ENCODE assay signal across 11 mouse cellular contexts in the genomic region with DNA sequence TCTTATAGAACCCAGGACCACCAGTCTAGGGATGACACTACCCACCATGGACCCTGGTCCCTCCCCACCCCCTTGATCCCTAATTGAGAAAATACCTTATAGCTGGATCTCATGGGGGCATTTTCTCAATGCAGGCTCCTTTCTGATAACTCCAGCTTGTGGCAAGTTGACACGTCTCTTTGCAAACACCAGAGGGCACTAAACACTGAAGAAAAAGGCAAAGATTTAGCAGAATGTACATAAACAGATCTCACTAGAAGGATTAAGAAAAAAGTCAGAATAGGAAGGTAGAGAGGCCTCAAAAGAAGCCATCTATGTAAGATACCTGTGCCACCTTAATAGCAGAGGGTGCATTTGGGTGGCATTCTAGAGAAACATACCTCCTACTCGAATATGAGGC. TPM values are rescaled to one million over a fixed set of nuclear protein-coding genes. Genes with fewer than 3 reads are reported as not detected.
DNase-seq lines count a peak whose midpoint lies in the region; ATAC-seq and TF ChIP-seq lines count a peak whose summit lies in the region.
"Had no signal": no experiment of that assay in that cellular context is flagged by ENCODE, and none has a peak within 500 bp of the region (broad histone marks: within the 10 kb centered on the region; RNA-seq: fewer than 3 reads in every experiment).

No protein-coding gene starts in this region.

- H3K4me2 ChIP-seq in lung, embryonic 14.5 days = no peak overlapping the region
- H3K4me2 ChIP-seq: limb, embryonic 15.5 days had no signal

- no peak overlapping the region for H3K27ac ChIP-seq in lung, embryonic 14.5 days (ENCODE audit: low read depth)
- H3K27ac ChIP-seq: limb, embryonic 15.5 days had no signal

- no peak for TF ChIP-seq POLR2A in brain, embryonic 14.5 days (IDR thresholded peaks at IDR 0.05; ENCODE audit: borderline replicate concordance, extremely low read depth, insufficient read depth, insufficient read length, poor library complexity, severe bottlenecking)

- no peaks in the 10 kb centered on the region for H3K36me3 ChIP-seq in lung, embryonic 14.5 days (ENCODE audit: insufficient read depth)
- H3K36me3 ChIP-seq: limb, embryonic 15.5 days had no signal

- H3K9ac ChIP-seq in lung, embryonic 14.5 days = no peak overlapping the region
- H3K9ac ChIP-seq: limb, embryonic 15.5 days had no signal

- H3K4me3 ChIP-seq in lung, embryonic 14.5 days (ENCODE audit: low read depth, low read length) = no peak overlapping the region
- H3K4me3 ChIP-seq: limb, embryonic 15.5 days had no signal

- H3K9me3 ChIP-seq in lung, embryonic 14.5 days (ENCODE audit: low read depth, low read length) = no peaks in the 10 kb centered on the region
- H3K9me3 ChIP-seq: limb, embryonic 15.5 days had no signal

- WGBS in lung, embryonic 14.5 days = 29% methylated on average over 2 of the region's 2 CpGs

- H3K27me3 ChIP-seq in lung, embryonic 14.5 days (ENCODE audit: insufficient read depth, low read length) = no peaks in the 10 kb centered on the region
- H3K27me3 ChIP-seq: limb, embryonic 15.5 days had no signal

- H3K4me1 ChIP-seq in lung, embryonic 14.5 days (ENCODE audit: insufficient read depth) = no peaks in the 10 kb centered on the region
- H3K4me1 ChIP-seq: limb, embryonic 15.5 days had no signal

- no peak for DNase-seq in frontal cortex, postnatal 25 days (ENCODE audit: low spot score in 2 of 2)
- peak; percentile 45 for DNase-seq in lung, embryonic 14.5 days
- no peak for DNase-seq in lung, adult 18-20 months
- peak; percentile 78 for DNase-seq in brain, embryonic 14.5 days (ENCODE audit: low read depth)
- DNase-seq in retina, embryonic 14.5 days (ENCODE audit: low spot score) = peak; percentile 54
- no peak for DNase-seq in lung, postnatal 4 days
- DNase-seq: cerebellum, adult 11 months; lung, postnatal 36 days had no signal

- TF ChIP-seq CTCF in lung, embryonic 14.5 days (IDR thresholded peaks at IDR 0.05; ENCODE audit: low read depth) = peak; percentile 34
- TF ChIP-seq CTCF in brain, embryonic 14.5 days (IDR thresholded peaks at IDR 0.05; ENCODE audit: borderline replicate concordance, extremely low read depth, insufficient read depth, insufficient read length) = peak; percentile 54; the same call in 1 of the 2 replicates

- ATAC-seq in frontal cortex, adult (ENCODE audit: low TSS enrichment) = peak; percentile 76
- ATAC-seq in lung, embryonic 14.5 days (ENCODE audit: insufficient read depth) = no peak
- no peak for ATAC-seq in megakaryocyte-erythroid progenitor cell, adult 5-6 weeks (replicated peaks; ENCODE audit: low FRiP score, low TSS enrichment, poor library complexity, severe bottlenecking)

RNA-seq across cellular contexts. Expression of gene Ano5, which starts 11.4 kb away (rescaled TPM):
- 0.07 TPM in 1 of 2 replicates, not detected in the other for polyA plus RNA-seq in lung, embryonic 14.5 days (2014; fragmentation: Nextera tagmentation; extraction: Ambion mirVana)
- polyA plus RNA-seq in brain, embryonic 14.5 days (2012; rRNA removed) = 0.35 and 0.57 TPM in 2 replicates
- total RNA-seq in megakaryocyte-erythroid progenitor cell, adult 5-6 weeks (2014; fragmentation: Nextera tagmentation) = not detected in 2 replicates
- total RNA-seq in megakaryocyte-erythroid progenitor cell, adult 5-6 weeks (2017) = not detected in 2 replicates

Comparison
In these comparisons a context has a peak if more than half of its experiments do, and no peak if none do; other contexts are left out.
1. DNase-seq: peak in lung, embryonic 14.5 days (single experiment), brain, embryonic 14.5 days (single experiment) and retina, embryonic 14.5 days (single experiment); none in frontal cortex, postnatal 25 days (0 of 2), lung, adult 18-20 months (0 of 2) and lung, postnatal 4 days (0 of 2).